Mouse (Mus musculus) layer of hippocampus, postnatal 14 days (tissue): ENCODE data around the gene Cnga2. TPM values are rescaled to one million over a fixed set of nuclear protein-coding genes. Genes with fewer than 3 reads are reported as not detected.

ENCODE experiments used
- DNase-seq, 2 experiments: peaks; one replicate each; pipeline ENCODE4 v3.0.0; 2021 to 2022; ENCODE audit warnings: low spot score in 2 of 2, mixed read lengths in 1 of 2
- total RNA-seq, 2 experiments: library from RNA; stranded (reverse); gene quantifications; 2 replicates each; pipeline ENCODE4 v1.2.3; 2021

Cnga2 gene
- total RNA-seq, 2 experiments from 2014 or later, result 0.09 to 0.19 TPM

DNA sequence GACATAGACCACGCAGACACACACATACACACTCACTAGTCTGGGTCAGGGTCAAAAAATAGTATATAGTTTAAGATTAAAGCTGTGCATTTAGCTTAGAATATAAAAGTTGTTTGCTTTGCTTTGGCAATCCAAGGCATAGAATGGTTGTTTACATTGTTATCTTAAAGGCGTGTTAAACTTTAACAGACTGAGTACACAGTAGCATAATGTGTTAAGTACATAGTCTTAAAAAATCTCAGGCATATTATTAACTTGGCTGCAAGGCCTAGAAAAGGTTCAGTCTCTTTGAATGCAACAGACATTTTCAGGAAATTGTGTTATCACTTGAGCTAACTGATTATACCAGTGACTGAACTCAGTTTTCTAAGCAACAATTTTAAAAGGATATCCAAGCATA lies 56.3 kb downstream of the Cnga2 start:
- no peak for DNase-seq

Other genes with a start within 250 kb of the Cnga2 start
- gene Vma21, start 175.9 kb upstream of the Cnga2 start, total RNA-seq, result 10 to 100 TPM; 34.7 to 38.0 TPM
- gene Gm1141, start 70.8 kb upstream of the Cnga2 start, total RNA-seq, result under 1 TPM; 0.44 to 0.67 TPM
- gene Prrg3, start 29.2 kb upstream of the Cnga2 start, total RNA-seq, result 10 to 100 TPM; 22.8 to 25.8 TPM
- not detected for gene Fate1, start 18.9 kb upstream of the Cnga2 start, total RNA-seq
- gene Magea4, start 230.2 kb downstream of the Cnga2 start, total RNA-seq, result not detected